Mouse (Mus musculus) neural tube, embryonic 13.5 days (tissue): Measurements from ENCODE around the gene Rerg. TPM values are rescaled to one million over a fixed set of nuclear protein-coding genes. Genes with fewer than 3 reads are reported as not detected.

Experiments
- ATAC-seq: fragments of 200-750 bp; cut with Nextera tagmentation; 2 replicates; pipeline ENCODE4 v1.8.0; 2017; ENCODE audit warnings: low read depth, mild to moderate bottlenecking, moderate TSS enrichment, moderate library complexity
- H3K27ac ChIP-seq: fragments of 300-500 bp; sonication (generic); replicated peaks from 2 replicates; pipeline ENCODE4 v1.5.1; 2015; ENCODE audit warnings: moderate library complexity, mild to moderate bottlenecking, inconsistent platforms
- H3K27me3 ChIP-seq: fragments of 300-500 bp; sonication (generic); 2 replicates; pipeline ENCODE4 v1.6.1; 2015; ENCODE audit warnings: mild to moderate bottlenecking, inconsistent platforms
- H3K36me3 ChIP-seq: fragments of 300-500 bp; sonication (generic); 2 replicates; pipeline ENCODE4 v1.6.1; 2015; ENCODE audit warnings: mild to moderate bottlenecking, inconsistent platforms
- H3K4me1 ChIP-seq: fragments of 300-500 bp; sonication (generic); replicated peaks from 2 replicates; pipeline ENCODE4 v1.6.1; 2015; ENCODE audit warnings: inconsistent platforms
- H3K4me2 ChIP-seq: fragments of 300-500 bp; sonication (generic); 2 replicates; pipeline ENCODE4 v1.6.1; 2015; ENCODE audit warnings: inconsistent platforms, mild to moderate bottlenecking, moderate library complexity
- H3K4me3 ChIP-seq: fragments of 300-500 bp; sonication (generic); 2 replicates; pipeline ENCODE4 v1.5.1; 2015; ENCODE audit warnings: mild to moderate bottlenecking, inconsistent platforms
- H3K9ac ChIP-seq: fragments of 300-500 bp; sonication (generic); 2 replicates; pipeline ENCODE4 v1.6.1; 2015; ENCODE audit warnings: moderate library complexity, mild to moderate bottlenecking, inconsistent platforms
- H3K9me3 ChIP-seq: fragments of 300-500 bp; sonication (generic); 2 replicates; pipeline ENCODE4 v1.6.1; 2016; ENCODE audit warnings: inconsistent platforms
- whole genome bisulfite sequencing: fragments of 180-500 bp; shearing (Covaris S2); methylation state at CpG from one replicate; pipeline ENCODE4 v1.1.7; 2015; 5-methylcytosine and 5-hydroxymethylcytosine counted together
- polyA plus RNA-seq: library from polyadenylated mRNA; unstranded; fragments of >200 nt; fragmentation: Nextera tagmentation; extraction: Ambion mirVana; gene quantifications from 2 replicates; pipeline ENCODE4 v1.2.1, GENCODE M21; 2015

The Rerg gene
- polyA plus RNA-seq, 1 experiment from 2014 or later, result 2.7 TPM

DNA sequence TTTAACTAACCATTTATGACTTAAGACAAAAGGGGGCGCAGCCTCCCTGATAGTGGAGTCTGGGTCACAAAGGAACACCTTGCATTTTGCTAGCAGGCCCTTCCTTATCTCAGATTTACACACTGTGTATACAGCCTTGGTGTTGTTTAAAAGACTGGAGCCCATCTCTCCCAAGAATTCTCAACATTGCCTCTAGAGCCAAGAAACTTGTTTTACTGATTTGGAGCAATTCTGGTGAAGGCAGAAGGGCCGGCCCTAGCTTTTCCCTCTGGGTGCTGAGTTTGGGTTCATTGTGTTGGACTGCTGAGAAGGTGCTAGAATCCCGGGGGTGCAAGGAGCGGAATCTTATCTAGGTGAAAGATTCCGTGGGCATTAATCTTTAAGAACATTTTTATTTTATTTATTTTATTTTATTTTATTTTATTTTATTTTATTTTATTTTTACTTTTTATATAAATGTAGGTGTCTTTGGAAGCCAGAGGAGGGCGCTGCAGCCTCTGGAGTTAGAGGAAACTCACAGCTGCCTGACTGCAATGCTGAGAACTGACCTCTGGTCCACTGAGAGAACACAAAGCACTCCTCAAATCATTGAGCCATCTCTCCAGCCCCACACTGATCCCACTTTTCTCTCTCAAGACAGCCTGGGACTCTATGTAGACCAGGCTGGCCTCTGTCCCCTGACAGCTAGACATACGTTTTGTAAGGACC, 26.3 kb downstream of the Rerg start:
- H3K4me2 ChIP-seq, result no peak overlapping the region
- no peaks in the 10 kb centered on the region for H3K9me3 ChIP-seq
- no peak for ATAC-seq
- H3K27ac ChIP-seq, result no peak overlapping the region
- H3K27me3 ChIP-seq, result peaks cover 4% of the 10 kb centered on the region; the same call in 1 of the 2 replicates
- no peak overlapping the region for H3K4me3 ChIP-seq
- no peak overlapping the region for H3K9ac ChIP-seq
- 85% methylated on average over 7 of the region's 7 CpGs for WGBS
- no peaks in the 10 kb centered on the region for H3K36me3 ChIP-seq
- H3K4me1 ChIP-seq, result 0 out of 2 replicates have a peak, but pooled peaks cover 8% of the 10 kb centered on the region

DNA sequence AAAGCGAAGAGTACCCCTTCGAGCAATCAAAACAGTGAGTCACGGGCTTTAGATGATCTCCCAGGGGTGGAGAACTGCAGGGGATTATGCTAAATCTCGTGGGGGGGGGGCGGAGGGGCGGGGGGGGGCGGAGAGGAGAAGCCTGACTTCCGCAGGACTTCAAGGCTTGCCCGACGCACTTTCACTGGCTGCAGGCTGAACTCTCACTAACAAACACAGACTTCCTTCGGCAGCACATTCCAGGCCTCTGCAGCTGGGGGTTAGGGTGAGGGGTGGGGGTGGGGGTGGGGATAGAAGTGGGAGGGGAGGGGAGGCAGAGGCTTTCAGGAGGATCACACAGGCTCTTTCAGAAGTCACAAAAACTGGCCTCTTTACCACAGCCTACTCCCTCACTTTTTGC, 27.5 kb downstream of the Rerg start:
- WGBS, result 3% methylated on average over 7 of the region's 11 CpGs
- peak overlapping the region; percentile 1; the same call in 1 of the 2 replicates for H3K4me3 ChIP-seq
- no peak for ATAC-seq

DNA sequence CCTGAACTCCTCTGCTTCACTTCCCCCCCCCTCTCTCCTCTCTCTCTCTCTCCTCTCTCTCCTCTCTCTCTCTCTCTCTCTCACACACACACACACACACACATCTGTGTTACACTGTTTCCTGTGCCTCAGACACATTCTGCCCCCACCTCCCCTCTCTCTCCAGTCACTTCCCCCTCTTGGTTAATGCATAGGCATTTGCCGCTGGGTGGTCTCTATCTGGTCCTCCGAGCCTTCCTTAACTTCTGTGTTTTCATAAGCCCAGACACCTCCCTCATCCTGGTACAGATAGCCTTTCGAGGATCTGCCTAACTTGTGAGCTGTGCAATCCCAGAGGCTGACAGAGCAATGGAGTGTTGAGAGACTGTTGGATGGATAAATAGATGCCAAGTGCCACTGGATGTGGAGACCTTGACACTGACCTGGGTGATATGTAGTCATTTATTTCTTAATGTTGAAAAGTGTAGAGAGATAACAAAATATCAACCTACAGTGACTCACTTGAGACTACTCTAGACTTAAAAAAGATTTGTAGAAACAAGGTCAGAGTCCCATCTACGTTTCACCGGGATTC, 29.0 kb downstream of the Rerg start:
- Histone ChIP-seq H3K9ac (no peak overlapping the region), H3K4me1 (peaks cover 17% of the 10 kb centered on the region), H3K27ac (no peak overlapping the region), H3K4me3 (no peak overlapping the region), H3K4me2 (no peak overlapping the region), H3K36me3 (no peaks in the 10 kb centered on the region), H3K27me3 (peaks cover 4% of the 10 kb centered on the region; the same call in 1 of the 2 replicates), H3K9me3 (no peaks in the 10 kb centered on the region)
- WGBS, result 84% methylated on average over 5 of the region's 5 CpGs
- ATAC-seq, result no peak

More for the DNA sequence above, 27.5 kb downstream of the Rerg start:
- H3K36me3 ChIP-seq, result no peaks in the 10 kb centered on the region
- H3K4me1 ChIP-seq, result peaks cover 13% of the 10 kb centered on the region
- H3K4me2 ChIP-seq, result peak overlapping the region; percentile 45
- H3K27me3 ChIP-seq, result peaks cover 4% of the 10 kb centered on the region; the same call in 1 of the 2 replicates
- H3K9ac ChIP-seq, result peak overlapping the region; percentile 44; the same call in 1 of the 2 replicates
- no peaks in the 10 kb centered on the region for H3K9me3 ChIP-seq
- peak overlapping the region; percentile 30; the same call in 1 of the 2 replicates for H3K27ac ChIP-seq

DNA sequence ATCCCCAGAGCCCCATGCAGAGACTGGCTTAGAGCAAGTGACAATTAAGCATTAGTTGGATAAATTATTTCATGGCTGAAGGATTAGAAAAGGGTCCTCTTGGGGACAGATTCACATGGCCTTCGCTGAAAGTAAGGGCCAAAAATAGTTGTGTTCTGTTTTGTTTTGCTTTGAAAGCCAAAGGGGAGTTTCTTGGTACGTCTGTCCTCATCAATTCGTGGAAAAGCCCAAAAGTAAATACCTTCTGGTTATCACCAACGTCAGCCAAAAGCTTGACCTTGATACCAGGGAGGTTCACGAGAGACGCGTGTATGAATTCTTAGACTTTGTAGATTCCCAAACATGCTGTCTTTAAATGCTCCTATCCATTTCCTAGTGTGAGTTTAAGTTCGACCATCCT, 31.5 kb downstream of the Rerg start:
- no peak overlapping the region for H3K4me2 ChIP-seq
- no peak for ATAC-seq
- no peaks in the 10 kb centered on the region for H3K9me3 ChIP-seq
- WGBS, result 78% methylated on average over 8 of the region's 8 CpGs
- peaks cover 39% of the 10 kb centered on the region for H3K4me1 ChIP-seq
- H3K4me3 ChIP-seq, result no peak overlapping the region
- H3K27ac ChIP-seq, result no peak overlapping the region
- peaks cover 4% of the 10 kb centered on the region; the same call in 1 of the 2 replicates for H3K27me3 ChIP-seq
- no peaks in the 10 kb centered on the region for H3K36me3 ChIP-seq
- H3K9ac ChIP-seq, result no peak overlapping the region

DNA sequence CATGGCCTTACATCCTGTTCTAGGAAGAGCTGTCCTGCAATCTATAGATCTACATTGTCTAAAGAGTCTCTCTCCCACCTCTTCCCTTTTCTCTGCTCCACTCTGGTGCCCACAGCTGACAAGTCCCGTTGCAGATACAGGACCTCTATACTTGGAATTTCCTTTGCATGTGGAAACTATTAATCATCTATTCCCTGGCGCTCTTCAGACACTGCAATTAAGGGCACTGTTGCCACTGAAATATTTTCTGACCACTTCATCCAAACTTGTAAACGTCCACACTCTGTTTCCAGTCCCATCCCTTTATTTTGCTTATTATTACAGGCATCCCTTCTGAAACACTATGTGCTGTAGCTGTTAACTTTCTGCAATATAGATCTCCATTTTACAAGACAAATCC, 31.9 kb downstream of the Rerg start:
- peaks cover 39% of the 10 kb centered on the region for H3K4me1 ChIP-seq
- H3K4me3 ChIP-seq, result no peak overlapping the region
- no peaks in the 10 kb centered on the region for H3K9me3 ChIP-seq
- WGBS, result 59% methylated on average over 3 of the region's 3 CpGs
- H3K36me3 ChIP-seq, result no peaks in the 10 kb centered on the region
- no peak overlapping the region for H3K4me2 ChIP-seq
- no peak for ATAC-seq
- peaks cover 4% of the 10 kb centered on the region; the same call in 1 of the 2 replicates for H3K27me3 ChIP-seq
- no peak overlapping the region for H3K27ac ChIP-seq
- H3K9ac ChIP-seq, result no peak overlapping the region

DNA sequence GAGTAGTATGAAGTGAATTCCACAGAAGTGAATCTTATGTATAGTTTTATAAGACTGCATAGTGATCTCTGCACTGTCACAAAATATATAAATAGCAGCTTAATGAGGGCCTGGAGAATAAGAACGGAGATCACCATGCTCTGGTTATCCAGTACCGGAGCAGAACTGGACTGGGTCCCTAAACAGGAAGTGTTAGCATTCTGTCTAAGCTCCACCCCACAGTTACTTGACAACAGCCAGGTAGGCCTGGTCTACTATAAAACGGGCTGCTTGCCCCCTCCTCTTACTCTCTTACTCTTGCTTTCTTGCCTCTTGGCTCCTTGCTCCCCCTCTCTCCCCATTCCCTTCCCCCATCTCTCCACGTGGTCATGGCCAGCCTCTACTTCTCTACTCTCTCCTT, 33.9 kb downstream of the Rerg start:
- Histone ChIP-seq H3K27me3 (peaks cover 7% of the 10 kb centered on the region; the same call in 1 of the 2 replicates), H3K4me2 (no peak overlapping the region), H3K36me3 (no peaks in the 10 kb centered on the region), H3K4me3 (no peak overlapping the region), H3K27ac (no peak overlapping the region), H3K4me1 (peaks cover 31% of the 10 kb centered on the region), H3K9ac (no peak overlapping the region), H3K9me3 (no peaks in the 10 kb centered on the region)
- WGBS, result 81% methylated on average over 4 of the region's 4 CpGs
- no peak for ATAC-seq

DNA sequence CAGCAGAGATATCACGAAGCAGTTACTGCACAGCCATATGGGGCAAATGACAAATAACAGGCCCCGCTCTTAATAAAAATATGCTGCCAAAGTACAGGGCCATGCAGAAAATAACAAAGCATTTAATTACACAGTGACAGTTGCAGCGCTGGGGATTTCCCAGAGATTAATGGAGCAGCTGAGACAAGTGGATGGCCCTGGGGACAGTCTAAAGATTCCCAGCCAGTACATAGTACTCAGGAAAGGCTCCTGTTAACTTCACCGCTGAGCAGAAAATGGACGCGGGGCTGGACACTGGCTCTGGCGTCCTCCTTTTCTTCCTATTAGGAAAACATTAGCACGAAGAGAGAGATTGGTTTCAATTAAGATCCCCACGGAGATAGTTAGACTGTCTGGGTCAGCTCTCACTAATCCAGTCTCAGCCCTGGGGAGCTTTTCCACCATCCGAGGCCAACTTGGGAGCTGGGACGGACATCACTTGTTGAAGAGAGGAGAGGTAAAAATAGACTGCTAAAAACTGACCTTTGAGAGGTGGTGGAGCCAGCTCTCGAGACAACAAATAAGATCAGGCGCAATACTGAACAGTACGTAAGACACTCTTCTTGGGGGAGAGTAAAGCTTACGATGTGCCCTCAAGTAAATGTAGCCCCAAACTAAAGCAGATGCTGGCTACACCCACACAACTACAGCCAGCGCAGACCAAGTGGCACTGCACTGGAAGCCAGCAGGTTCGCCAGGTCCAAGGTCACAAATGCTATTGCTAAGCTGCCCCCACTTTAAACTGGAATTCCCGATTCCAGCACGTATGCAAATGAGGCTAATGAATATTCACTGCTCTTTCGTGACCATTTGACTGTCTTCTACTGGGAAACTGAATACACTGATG, 34.5 kb downstream of the Rerg start:
- no peaks in the 10 kb centered on the region for H3K36me3 ChIP-seq
- H3K27ac ChIP-seq, result peak overlapping the region; percentile 46; the same call in 1 of the 2 replicates
- H3K9ac ChIP-seq, result no peak overlapping the region
- 38% methylated on average over 20 of the region's 20 CpGs for WGBS
- peak; percentile 80 for ATAC-seq
- H3K4me2 ChIP-seq, result 0 out of 2 replicates have a peak overlapping the region, but pooled peaks have one; percentile 6
- H3K4me1 ChIP-seq, result peaks cover 31% of the 10 kb centered on the region
- H3K9me3 ChIP-seq, result no peaks in the 10 kb centered on the region
- H3K4me3 ChIP-seq, result no peak overlapping the region
- peaks cover 7% of the 10 kb centered on the region; the same call in 1 of the 2 replicates for H3K27me3 ChIP-seq

DNA sequence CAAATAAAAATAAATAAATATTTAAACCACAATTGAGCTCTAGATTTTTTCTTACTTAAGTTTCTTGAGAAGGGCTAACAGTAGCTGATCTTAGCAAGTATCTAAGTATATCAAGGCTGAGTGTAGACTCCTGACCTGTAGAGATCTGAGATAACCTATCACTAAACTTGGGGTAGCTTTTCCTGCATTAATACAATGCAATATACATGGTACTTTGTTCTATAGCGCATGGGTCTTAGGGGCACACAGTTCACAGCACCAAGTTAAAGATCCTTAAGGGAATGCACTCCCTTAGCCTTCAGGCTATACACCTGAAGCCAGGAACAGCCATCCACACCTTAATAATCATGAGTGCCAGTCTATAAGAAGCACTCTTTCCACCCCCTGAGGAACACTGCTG, 38.5 kb downstream of the Rerg start:
- Histone ChIP-seq H3K4me2 (no peak overlapping the region), H3K36me3 (no peaks in the 10 kb centered on the region), H3K4me1 (peaks cover 25% of the 10 kb centered on the region), H3K9me3 (no peaks in the 10 kb centered on the region), H3K9ac (no peak overlapping the region), H3K4me3 (no peak overlapping the region), H3K27me3 (peaks cover 4% of the 10 kb centered on the region; the same call in 1 of the 2 replicates), H3K27ac (no peak overlapping the region)
- WGBS, result 94% methylated on average over 1 of the region's 1 CpGs
- ATAC-seq, result no peak

DNA sequence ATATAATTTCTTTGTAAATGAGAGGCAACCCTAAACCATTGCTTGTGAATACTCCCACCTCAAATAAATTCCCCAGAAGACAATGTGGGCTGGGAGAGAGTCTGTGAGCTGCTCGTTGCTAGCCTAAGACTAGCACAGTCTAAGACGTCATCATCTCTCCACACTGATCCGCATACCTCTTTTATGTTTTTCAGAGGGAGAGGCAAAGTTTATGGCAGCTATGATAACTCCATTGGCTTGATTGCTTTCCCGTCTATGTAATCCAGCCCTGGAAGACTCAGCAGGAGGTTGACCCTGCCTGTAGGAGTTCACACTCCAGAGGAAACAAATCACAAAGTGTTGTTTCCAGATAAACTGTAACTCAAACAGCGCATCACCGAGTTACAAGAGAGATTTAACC, 38.9 kb downstream of the Rerg start:
- whole genome bisulfite sequencing, result 36% methylated on average over 6 of the region's 6 CpGs
- Histone ChIP-seq H3K4me2 (no peak overlapping the region), H3K9me3 (no peaks in the 10 kb centered on the region), H3K9ac (no peak overlapping the region), H3K36me3 (no peaks in the 10 kb centered on the region), H3K27ac (no peak overlapping the region), H3K4me3 (no peak overlapping the region), H3K4me1 (peaks cover 25% of the 10 kb centered on the region), H3K27me3 (peaks cover 4% of the 10 kb centered on the region; the same call in 1 of the 2 replicates)
- no peak for ATAC-seq

DNA sequence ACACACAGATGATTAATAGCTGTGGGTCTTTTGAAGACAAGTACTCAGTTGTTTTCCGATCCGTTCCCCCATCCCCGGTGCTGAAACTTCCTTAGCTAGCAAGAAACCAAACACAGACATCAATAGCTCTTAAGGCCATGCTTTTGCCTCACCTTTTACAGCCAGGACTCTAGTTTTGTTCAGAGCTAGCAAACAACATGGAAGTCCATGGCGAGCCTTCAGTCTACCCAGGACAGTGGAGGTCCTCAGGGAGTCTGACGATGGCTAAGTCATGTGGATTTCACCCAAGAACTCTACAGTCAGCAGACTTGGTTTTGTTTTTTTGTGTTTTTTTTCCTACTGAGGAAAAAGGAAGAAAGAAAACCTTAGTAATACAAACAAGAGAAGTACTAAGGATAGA, 43.4 kb downstream of the Rerg start:
- no peak overlapping the region for H3K27ac ChIP-seq
- no peaks in the 10 kb centered on the region for H3K27me3 ChIP-seq
- no peaks in the 10 kb centered on the region for H3K36me3 ChIP-seq
- no peak overlapping the region for H3K4me3 ChIP-seq
- ATAC-seq, result no peak
- no peak overlapping the region for H3K4me2 ChIP-seq
- peaks cover 8% of the 10 kb centered on the region for H3K4me1 ChIP-seq
- H3K9me3 ChIP-seq, result no peaks in the 10 kb centered on the region
- no peak overlapping the region for H3K9ac ChIP-seq
- WGBS, result 73% methylated on average over 5 of the region's 5 CpGs

DNA sequence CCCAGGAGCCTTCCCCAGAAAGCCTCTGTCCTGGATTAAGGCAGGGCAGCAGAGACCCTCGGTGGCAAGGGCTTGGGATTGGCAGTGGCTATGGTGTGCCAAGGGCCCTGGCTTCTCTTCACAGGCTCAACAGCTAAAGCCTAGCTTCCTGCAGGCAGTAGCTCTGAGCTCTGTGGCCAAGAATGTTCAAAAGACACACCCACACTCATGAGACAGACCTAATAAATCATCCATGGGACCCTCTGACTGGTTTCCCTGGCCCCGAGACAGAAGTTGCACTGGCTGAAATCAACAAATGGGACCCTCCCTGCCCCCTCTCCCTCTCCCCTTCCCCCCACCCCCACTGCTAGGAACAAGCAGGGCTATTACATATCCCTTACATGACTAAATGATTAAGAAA, 44.1 kb downstream of the Rerg start:
- Histone ChIP-seq H3K4me2 (no peak overlapping the region), H3K4me3 (no peak overlapping the region), H3K36me3 (no peaks in the 10 kb centered on the region), H3K9ac (no peak overlapping the region), H3K9me3 (no peaks in the 10 kb centered on the region), H3K27ac (no peak overlapping the region), H3K4me1 (peaks cover 8% of the 10 kb centered on the region), H3K27me3 (no peaks in the 10 kb centered on the region)
- no peak for ATAC-seq
- WGBS, result 37% methylated on average over 2 of the region's 2 CpGs

DNA sequence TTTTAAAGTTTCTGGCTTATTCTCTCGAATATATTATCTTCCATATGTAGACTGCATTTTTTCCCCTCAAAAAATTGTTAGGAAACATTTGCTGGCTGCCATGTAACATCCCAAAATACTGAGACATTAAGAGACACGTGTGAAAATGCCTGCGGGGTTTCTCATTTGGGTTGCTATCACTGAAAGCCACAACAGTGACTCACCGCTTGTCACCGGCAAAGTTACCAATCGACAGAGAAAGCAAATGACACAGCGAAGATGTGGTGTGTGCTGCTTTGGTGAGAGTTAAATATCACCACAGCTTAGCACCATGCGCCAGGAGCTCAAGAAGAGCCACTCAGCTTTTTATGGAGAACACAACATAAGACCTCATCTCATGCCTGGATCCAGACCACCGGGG, 44.9 kb downstream of the Rerg start:
- Histone ChIP-seq H3K4me2 (no peak overlapping the region), H3K4me1 (peaks cover 8% of the 10 kb centered on the region), H3K27ac (no peak overlapping the region), H3K9ac (no peak overlapping the region), H3K27me3 (no peaks in the 10 kb centered on the region), H3K36me3 (no peaks in the 10 kb centered on the region), H3K4me3 (no peak overlapping the region), H3K9me3 (no peaks in the 10 kb centered on the region; the same call in 1 of the 2 replicates)
- no peak for ATAC-seq
- 87% methylated on average over 9 of the region's 9 CpGs for WGBS
